Mouse (Mus musculus) cerebellum, adult 2 months (tissue): ENCODE measurements at regions not wholly inside any gene's neighbourhood (a gene's known extent, or its start where the extent isn't known, plus 50 kb on each side); places are given as distances from the start of the nearest gene placed in this dataset.

Experiments
- CTCF ChIP-seq: fragments of 200-500 bp; IDR thresholded peaks from 2 replicates; pipeline ENCODE4 v1.5.1; 2011; ENCODE audit warnings: low read depth, mild to moderate bottlenecking, control low read depth, low read length, moderate library complexity, borderline replicate concordance; ENCODE audit not compliant: insufficient read depth
- POLR2A ChIP-seq: fragments of 200-500 bp; IDR thresholded peaks from 2 replicates; pipeline ENCODE4 v1.6.1; 2011; ENCODE audit warnings: low read length, control low read depth, borderline replicate concordance; ENCODE audit not compliant: insufficient read depth

GRCm38 (mm10) chr4:50041476-50041875 lies 195.9 kb upstream of the Grin3a start:
- TF ChIP-seq POLR2A = no peak
- no peak for TF ChIP-seq CTCF
